Mouse (Mus musculus) inflammation-experienced regulatory T-cells (primary cell): ENCODE results near the gene Inha. TPM values are rescaled to one million over a fixed set of nuclear protein-coding genes. Genes with fewer than 3 reads are reported as not detected.

Experiments
- polyA plus RNA-seq, 2 experiments: library from polyadenylated mRNA; unstranded; fragments of 100-300 nt; shearing (Covaris generic); gene quantifications; one replicate each; pipeline ENCODE4 v1.2.1; 2017

The Inha gene
- under 1 TPM in 1 of 2 experiments, not detected in 1; 0.64 TPM for polyA plus RNA-seq

DNA sequence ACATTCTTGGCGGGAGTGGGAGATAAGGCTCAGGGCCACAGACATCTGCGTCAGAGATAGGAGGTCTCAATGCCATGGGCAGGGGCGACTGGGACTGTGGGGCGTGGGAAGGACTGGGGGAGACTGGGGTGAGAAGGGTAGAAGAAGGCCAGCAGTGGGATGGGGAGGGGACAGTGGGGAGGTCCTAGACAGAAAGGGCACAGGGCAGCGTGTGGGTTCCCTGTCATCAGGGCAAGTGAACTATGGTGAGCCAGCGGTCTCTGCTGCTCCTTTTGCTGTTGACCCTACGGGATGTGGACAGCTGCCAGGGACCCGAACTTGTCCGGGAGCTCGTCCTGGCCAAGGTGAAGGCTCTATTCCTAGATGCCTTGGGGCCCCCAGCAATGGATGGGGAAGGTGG lies at the start of gene Inha:
Gene Inha (plus strand): TSS at position 72 of the 400 bp plus-strand sequence.

DNA sequence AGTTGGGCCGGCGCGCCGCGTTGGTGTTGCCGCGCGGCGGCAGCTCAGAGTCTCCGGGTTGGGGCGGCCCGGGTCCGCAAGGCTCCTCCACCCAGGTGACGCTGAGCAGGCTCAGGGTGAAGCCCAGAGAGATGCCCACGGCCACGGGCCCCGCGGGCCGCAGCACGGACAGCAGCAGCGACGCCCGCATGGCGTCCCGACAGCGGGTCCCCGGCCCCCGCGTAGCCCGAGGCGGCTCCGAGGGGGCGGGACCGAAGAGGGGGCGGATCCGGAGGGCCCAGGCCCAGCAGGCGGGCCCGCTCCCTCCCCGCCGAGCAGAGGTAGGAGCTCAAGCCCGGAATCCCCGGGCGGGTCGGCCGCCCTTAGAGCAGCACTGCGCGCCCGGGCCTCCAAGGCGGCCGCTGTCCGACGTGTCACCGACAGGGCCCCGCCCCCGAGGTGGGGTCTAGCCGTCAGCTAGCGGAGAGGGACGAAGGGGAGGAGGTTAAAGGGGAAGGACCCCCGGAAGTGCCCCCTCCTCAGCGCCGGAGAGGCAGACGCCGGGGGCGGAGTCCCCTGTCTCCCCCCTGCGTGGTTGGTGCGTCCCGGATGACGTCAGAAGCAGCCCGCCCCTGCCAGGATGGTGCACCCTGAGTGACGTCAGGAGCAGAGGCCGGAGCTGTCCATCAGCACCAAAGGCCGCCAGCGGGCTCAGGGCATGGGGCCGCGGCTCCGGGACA lies 27.8 kb upstream of the Inha start, which contains the start of the genes Chpf and Tmem198:
Gene Chpf (minus strand): TSS at position 392 of the 719 bp plus-strand sequence.
Gene Tmem198 (plus strand): TSS at position 617 of the 719 bp plus-strand sequence.

DNA sequence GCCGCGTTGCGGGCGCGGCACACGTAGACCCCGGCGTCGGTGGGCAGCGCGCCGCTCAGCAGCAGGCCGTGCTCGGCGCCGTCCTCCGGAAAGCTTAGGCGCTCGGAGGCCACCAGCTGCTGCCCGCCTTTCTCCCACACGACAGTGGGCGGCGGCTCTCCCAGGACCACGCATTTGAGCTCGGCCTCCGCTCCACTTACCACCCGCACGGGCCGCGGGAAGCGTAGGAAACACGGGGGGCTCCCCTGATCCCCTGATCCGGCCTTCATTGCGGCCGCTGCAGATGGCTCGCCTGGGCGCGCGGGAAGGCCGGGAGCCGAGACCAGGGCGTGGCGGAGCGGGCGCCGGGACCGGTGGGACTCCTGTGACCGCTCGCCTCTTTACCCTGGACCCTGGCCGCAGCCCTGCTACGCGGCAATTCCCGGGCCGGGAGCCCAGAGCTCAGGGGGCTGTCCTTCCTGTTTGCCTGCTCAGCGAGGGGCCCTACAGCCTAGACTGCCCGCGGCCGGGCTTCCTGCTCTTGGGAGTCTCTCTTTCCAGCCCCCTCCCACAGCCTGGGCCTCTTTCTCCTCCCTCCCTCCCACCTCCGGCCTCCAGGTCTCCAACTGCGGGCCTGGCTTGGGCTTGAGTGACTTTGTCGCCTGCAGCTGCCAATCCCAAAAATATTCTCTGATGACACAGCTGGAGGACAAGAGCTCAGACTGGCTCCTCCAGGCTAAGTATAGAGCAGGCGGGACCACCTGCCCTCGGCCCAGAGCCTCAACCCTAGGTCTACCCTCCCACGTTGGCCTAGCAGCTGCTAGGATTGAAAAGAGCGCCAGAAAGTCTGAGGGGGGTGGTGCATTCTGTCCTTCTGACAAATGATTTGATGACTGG lies 683 bp upstream of the Inha start, which contains the start of gene Obsl1:
Gene Obsl1 (minus strand): TSS at position 497 of the 876 bp plus-strand sequence.

DNA sequence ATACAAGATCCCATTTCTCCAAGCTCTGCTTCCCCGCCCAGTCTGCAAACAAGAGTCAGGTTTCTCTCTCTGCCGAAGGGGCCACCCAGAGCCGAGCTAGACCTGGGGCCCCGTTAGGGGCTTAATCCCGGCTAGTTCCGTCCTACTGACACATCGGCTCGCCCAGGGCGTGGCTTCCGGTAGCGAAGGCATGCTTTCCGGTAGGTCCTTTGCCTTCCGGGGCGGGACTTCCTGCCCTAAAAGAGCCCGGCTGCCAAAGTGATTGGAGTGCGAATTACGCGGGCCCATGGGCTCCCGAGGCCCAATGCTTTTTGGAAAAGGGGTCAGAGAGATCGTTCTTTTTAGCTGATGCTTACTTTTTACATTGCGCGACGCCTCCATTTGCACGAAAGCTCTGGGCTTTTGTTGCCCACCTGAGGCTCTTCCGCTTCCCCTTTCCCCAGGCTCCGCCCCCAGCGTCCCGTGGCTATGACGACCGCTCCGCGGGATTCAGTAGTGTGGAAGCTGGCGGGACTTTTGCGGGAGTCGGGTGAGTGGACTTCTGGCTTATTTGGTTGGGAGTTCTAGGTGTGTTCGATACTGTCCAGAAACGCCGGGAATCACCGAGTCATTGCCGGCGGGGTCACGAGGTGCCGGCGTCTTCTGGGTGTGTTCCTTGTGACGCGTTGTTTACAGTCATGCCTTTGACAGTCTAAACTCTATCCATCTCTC lies 14.6 kb downstream of the Inha start, which contains the start of gene Stk11ip:
Gene Stk11ip (plus strand): TSS at position 209 of the 711 bp plus-strand sequence.

DNA sequence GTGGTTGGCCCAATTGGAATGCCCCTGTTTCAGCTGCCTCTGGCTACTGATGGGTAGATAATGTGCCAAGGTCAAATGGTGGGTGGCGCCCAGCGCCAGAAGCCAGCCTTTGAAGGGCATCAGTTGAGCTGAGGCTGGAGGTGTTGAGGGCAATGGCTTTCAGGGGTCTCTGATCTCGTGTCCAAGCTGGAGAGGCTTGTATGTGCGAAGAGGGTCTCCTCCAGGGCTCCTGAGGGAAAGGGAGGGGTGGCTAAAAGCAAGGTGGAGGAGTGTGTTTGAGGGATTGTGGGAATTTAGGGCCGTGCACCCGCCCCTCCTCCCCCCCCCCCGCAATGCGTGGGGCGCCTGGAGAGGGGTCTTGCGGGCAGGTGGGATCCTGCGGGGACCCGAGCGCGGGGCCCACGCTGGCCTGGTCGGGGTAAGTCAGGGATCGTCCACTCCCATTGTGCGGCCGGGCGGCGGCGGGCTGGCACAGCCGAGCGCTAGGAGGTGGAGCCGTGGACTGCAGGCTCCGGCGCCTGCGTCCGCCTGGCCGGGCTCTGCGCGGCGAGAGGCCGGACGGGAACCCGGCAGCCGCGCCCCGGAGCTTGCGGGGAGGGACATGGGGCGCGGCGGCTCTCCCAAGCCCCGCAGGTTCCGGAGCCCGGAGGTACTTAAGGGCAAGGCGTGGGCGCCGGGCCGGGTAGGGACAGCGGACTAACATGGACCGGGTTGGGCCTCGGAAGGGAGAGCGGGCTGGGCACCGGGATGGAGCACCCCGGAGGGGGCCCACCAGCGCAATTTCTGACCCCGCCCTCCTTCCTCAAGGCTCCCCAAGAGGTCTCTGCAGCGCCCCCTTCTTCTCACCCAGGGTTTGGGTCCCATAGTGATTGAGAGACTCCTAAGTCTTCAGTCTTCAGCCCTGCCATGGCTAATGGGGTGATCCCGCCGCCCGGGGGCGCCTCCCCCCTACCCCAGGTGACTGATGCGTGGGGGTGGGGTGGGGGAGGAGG lies 39.4 kb downstream of the Inha start, which contains the start of gene Slc4a3:
Gene Slc4a3 (plus strand): TSS at position 302 of the 992 bp plus-strand sequence.

Other genes starting within 250 kb of the Inha start
- under 1 TPM; 0.28 to 0.32 TPM for gene Ptprn, start 242.6 kb upstream of the Inha start, polyA plus RNA-seq
- gene Resp18, start 228.7 kb upstream of the Inha start, polyA plus RNA-seq = not detected
- gene Dnpep, start 189.1 kb upstream of the Inha start, polyA plus RNA-seq = 10 to 100 TPM; 63.9 to 69.7 TPM
- gene Des, start 146.7 kb upstream of the Inha start, polyA plus RNA-seq = under 1 TPM in 1 of 2 experiments, not detected in 1; 0.77 TPM
- 1 to 10 TPM in 1 of 2 experiments, under 1 TPM in 1; 0.95 to 5.6 TPM for gene Speg, start 131.8 kb upstream of the Inha start, polyA plus RNA-seq
- 10 to 100 TPM; 67.8 to 92.0 TPM for gene Gmppa, start 71.1 kb upstream of the Inha start, polyA plus RNA-seq
- gene Asic4, start 56.6 kb upstream of the Inha start, polyA plus RNA-seq = under 1 TPM in 1 of 2 experiments, not detected in 1; 0.15 TPM
- gene Chpf, start 27.8 kb upstream of the Inha start, polyA plus RNA-seq = 10 to 100 TPM; 49.3 to 50.4 TPM
- gene Tmem198, start 27.5 kb upstream of the Inha start, polyA plus RNA-seq = 1 to 10 TPM; 1.5 to 3.0 TPM
- gene Obsl1, start 625 bp upstream of the Inha start, polyA plus RNA-seq = 1 to 10 TPM in 1 of 2 experiments, under 1 TPM in 1; 0.63 to 1.4 TPM
- 10 to 100 TPM; 24.7 to 35.1 TPM for gene Stk11ip, start 14.5 kb downstream of the Inha start, polyA plus RNA-seq
- gene Slc4a3, start 39.2 kb downstream of the Inha start, polyA plus RNA-seq = under 1 TPM; 0.16 to 0.47 TPM